Mouse (Mus musculus): ENCODE measurements at regions not wholly inside any gene's neighbourhood (a gene's known extent, or its start where the extent isn't known, plus 50 kb on each side); places are given as distances from the start of the nearest gene placed in this dataset.

- no peak for DNase-seq (ENCODE audit: low read depth)
These were observed 274.6 kb downstream of the Lyplal1 start for GRCm38 (mm10) chr1:185842481-185842880.

GRCm38 (mm10) chr1:185847161-185847560 lies 269.9 kb downstream of the Lyplal1 start:
- no peak for DNase-seq (ENCODE audit: low read depth)

DNA sequence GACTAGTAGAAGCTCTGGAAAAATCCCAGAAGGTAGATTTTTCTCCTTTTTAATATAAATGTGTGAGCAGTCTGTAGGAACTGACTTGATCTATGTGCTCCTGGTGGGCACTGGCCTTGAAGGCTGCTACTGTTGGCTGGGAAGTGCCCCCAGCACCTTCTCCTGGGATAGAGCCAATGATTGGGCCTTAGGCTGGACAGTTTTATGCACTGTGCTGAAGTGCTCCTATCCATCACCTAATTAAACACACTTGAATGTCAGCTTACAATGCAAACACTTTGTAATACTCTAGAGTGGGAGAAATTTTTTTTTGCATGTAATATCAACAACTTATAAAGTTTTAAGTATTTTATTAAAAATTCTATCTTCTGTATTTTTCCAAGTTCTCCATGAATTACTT lies 266.5 kb downstream of the Lyplal1 start:
- no peak for DNase-seq (ENCODE audit: low read depth)

GRCm38 (mm10) chr1:185851262-185851893 lies 265.7 kb downstream of the Lyplal1 start:
- DNase-seq (ENCODE audit: low read depth): no peak

GRCm38 (mm10) chr1:185861692-185862091 lies 255.4 kb downstream of the Lyplal1 start:
- DNase-seq (ENCODE audit: low read depth): no peak

DNA sequence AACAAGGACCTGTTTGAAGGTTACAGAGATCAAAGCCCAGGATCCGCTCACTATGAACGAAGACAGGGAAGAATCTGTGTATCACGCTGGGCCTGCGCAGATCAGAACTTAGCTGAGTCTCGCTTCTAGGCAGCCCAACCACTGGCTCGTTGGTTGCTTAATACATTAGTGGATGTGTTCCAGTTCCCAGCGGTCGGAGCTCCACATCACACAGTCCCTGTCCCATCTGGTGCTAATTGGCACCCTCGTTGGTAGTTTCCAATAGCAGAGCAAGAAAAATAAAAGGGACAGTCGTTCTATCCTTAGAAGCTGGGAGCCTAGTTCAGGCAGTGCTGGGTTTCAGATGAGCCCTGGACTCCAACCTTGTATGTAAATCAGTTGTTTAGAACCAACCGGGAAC lies 251.2 kb downstream of the Lyplal1 start:
- no peak for DNase-seq (ENCODE audit: low read depth)

GRCm38 (mm10) chr1:185866612-185867011 lies 250.5 kb downstream of the Lyplal1 start:
- no peak for DNase-seq (ENCODE audit: low read depth)

GRCm38 (mm10) chr1:185867018-185867417 lies 250.1 kb downstream of the Lyplal1 start:
- DNase-seq (ENCODE audit: low read depth): no peak

GRCm38 (mm10) chr1:185868721-185869120 lies 248.4 kb downstream of the Lyplal1 start:
- no peak for DNase-seq (ENCODE audit: low read depth)

GRCm38 (mm10) chr1:185887031-185887430 lies 230.1 kb downstream of the Lyplal1 start:
- DNase-seq (ENCODE audit: low read depth): no peak

DNA sequence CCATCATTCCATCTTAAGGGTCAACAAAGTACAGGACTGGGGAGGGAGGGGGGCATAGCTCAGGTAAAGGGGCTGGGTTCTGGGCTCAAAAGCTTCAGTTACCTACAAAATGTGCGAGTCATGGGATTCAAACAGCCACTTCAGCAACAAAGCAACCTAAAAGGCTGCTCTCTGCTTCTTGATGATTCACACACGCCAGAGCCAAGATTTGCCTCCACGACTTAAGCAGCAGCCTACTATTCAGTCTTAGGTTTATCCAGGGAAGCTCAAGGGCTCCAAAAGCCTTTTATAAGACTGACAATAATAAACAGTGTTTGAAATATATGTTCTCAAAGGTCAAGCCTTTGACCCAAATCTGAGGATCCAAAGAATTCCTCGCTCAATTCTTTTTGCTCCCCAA lies 225.3 kb downstream of the Lyplal1 start:
- no peak for DNase-seq (ENCODE audit: low read depth)

GRCm38 (mm10) chr1:185893421-185893820 lies 223.7 kb downstream of the Lyplal1 start:
- DNase-seq (ENCODE audit: low read depth): no peak

DNA sequence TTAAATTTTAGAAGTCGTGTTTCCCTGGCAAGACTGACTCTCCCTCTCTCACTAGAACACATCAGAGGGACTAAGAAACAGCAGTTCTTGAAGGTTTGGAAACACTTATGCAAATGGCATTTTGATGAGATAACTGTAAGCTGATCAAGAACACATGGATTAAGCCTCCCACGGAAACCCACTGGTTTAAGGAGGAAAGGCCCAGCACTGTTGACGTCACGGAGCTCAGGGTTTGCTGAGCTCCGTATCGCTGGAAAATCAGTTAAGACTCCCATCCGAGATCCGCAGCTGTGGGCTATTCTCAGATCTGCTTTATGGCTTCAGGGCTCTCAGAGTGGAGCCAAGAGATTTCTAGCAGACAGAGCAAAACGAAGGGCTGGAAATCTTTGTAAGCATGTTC lies 218.6 kb downstream of the Lyplal1 start:
- DNase-seq (ENCODE audit: low read depth): no peak

DNA sequence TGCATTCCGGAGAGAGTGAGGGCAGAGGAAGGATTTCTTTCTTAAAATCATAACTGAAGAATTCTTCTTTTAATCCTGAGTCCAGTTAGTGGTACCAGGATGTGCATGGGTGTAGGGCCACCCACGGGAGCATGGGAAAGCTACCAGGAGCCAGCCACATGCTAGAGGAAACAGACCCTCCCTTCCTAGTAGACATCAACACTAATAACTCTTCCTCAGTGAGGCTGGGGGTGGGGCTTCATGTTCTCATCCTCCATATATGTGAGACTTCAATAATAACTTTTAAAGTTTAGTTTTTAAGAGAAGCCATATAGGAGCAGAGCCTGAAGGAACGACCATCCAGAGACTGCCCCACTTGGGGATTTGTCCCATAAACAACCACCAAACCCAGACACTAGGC lies 216.8 kb downstream of the Lyplal1 start:
- no peak for DNase-seq (ENCODE audit: low read depth)

DNA sequence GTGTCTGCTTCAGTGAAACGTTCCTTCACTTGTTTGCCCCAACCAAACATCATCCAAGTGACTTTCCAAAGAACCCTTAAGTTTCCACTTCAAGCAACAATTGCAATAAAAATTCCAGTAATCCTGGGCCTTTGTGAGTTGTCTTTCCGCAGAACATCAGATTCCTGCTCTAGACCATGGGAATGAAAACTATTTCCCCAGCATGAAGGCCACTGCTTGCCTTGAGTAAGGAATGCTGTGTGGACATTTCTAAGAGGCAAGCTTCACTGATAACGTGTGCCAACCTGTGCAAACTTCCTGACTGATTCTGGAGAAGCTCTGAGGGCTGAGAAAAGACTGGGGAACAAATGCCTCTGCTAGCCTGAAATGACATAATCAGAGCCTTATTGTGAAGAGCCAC lies 214.7 kb downstream of the Lyplal1 start:
- DNase-seq (ENCODE audit: low read depth): no peak

- DNase-seq (ENCODE audit: low read depth): no peak
These were observed 211.4 kb downstream of the Lyplal1 start for GRCm38 (mm10) chr1:185905666-185906065.

- DNase-seq (ENCODE audit: low read depth): no peak
These were observed 201.5 kb downstream of the Lyplal1 start for GRCm38 (mm10) chr1:185915579-185915978.

- no peak for DNase-seq (ENCODE audit: low read depth)
These were observed 198.4 kb downstream of the Lyplal1 start for GRCm38 (mm10) chr1:185918663-185919062.

- no peak for DNase-seq (ENCODE audit: low read depth)
These were observed 193.4 kb downstream of the Lyplal1 start for GRCm38 (mm10) chr1:185923723-185924122.

- no peak for DNase-seq (ENCODE audit: low read depth)
These were observed 188.1 kb downstream of the Lyplal1 start for GRCm38 (mm10) chr1:185929000-185929399.

DNA sequence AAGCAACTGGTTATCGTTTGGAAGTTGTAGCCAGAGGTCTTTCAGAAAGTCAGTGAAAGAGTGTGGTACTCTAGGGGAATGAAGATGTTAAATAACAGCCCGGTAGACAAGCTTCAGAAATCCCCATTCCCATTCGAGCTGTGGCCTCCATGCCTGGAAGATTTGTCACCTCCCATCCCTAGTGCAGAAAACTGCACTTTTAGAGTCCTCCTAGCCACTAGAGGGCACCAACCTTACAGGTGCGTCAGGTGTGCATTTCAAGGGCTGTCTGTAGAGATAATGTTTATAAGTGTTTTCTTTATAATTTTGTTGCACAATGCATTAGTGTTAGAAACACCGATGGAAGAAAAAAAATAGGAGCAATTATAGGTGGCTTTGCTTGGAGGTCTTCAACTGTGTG lies 187.3 kb downstream of the Lyplal1 start:
- DNase-seq (ENCODE audit: low read depth): no peak

GRCm38 (mm10) chr1:185933623-185934022 lies 183.5 kb downstream of the Lyplal1 start:
- no peak for DNase-seq (ENCODE audit: low read depth)

- no peak for DNase-seq (ENCODE audit: low read depth)
These were observed 180.1 kb downstream of the Lyplal1 start for GRCm38 (mm10) chr1:185937026-185937425.

- DNase-seq (ENCODE audit: low read depth): no peak
These were observed 177.2 kb downstream of the Lyplal1 start for GRCm38 (mm10) chr1:185939914-185940313.

- no peak for DNase-seq (ENCODE audit: low read depth)
These were observed 176.6 kb downstream of the Lyplal1 start for GRCm38 (mm10) chr1:185940511-185940910.
